Mouse (Mus musculus) G1E (cell line): Measurements from ENCODE around the gene Rce1. TPM values are rescaled to one million over a fixed set of nuclear protein-coding genes. Genes with fewer than 3 reads are reported as not detected.

ENCODE experiments used
- ATAC-seq: 2 replicates; pipeline ENCODE4 v1.8.0; 2016; ENCODE audit warnings: mild to moderate bottlenecking; ENCODE audit not compliant: insufficient number of reproducible peaks, poor library complexity, low FRiP score, severe bottlenecking; ENCODE audit errors: extremely low read depth
- DNase-seq: peaks from one replicate; pipeline ENCODE4 v3.0.0; 2012; ENCODE audit warnings: low spot score
- H3K27me3 ChIP-seq: 2 replicates; pipeline ENCODE4 v1.6.1; 2012; ENCODE audit warnings: mild to moderate bottlenecking, low read length, inconsistent platforms; ENCODE audit not compliant: insufficient read depth
- H3K36me3 ChIP-seq: replicated peaks from 2 replicates; pipeline ENCODE3; 2012; ENCODE audit warnings: mild to moderate bottlenecking, inconsistent platforms
- H3K4me1 ChIP-seq: 2 replicates; pipeline ENCODE4 v1.6.1; 2012; ENCODE audit warnings: low read depth, low read length, inconsistent platforms, mixed read lengths; ENCODE audit not compliant: insufficient read depth
- H3K4me3 ChIP-seq: 2 replicates; pipeline ENCODE4 v1.5.1; 2012; ENCODE audit warnings: low read depth, mild to moderate bottlenecking, inconsistent platforms, low read length, moderate library complexity, mixed read lengths
- H3K9me3 ChIP-seq: replicated peaks from 2 replicates; pipeline ENCODE4 v1.6.1; 2012; ENCODE audit warnings: inconsistent platforms
- CTCF ChIP-seq: IDR thresholded peaks from 2 replicates; pipeline ENCODE4 v1.5.1; 2012; ENCODE audit warnings: low read depth, low read length, inconsistent platforms, mixed read lengths
- GATA1 ChIP-seq: IDR thresholded peaks from 2 replicates; pipeline ENCODE4 v1.6.1; 2012; ENCODE audit warnings: borderline replicate concordance, low read length, inconsistent platforms, mixed read lengths
- GATA2 ChIP-seq: IDR thresholded peaks from 2 replicates; pipeline ENCODE4 v1.6.1; 2012; ENCODE audit warnings: low read depth, low read length, inconsistent platforms, borderline replicate concordance
- POLR2AphosphoS5 ChIP-seq: IDR thresholded peaks from 2 replicates; pipeline ENCODE4 v1.6.1; 2012; ENCODE audit warnings: low read depth, low read length, inconsistent platforms; ENCODE audit not compliant: insufficient replicate concordance
- TAL1 ChIP-seq: conservative IDR thresholded peaks from 2 replicates; pipeline ENCODE4 v1.6.1; 2012; ENCODE audit warnings: low read depth, low read length, inconsistent platforms, mixed read lengths
- polyA plus RNA-seq: library from polyadenylated mRNA; stranded (reverse); fragments of >175 nt; gene quantifications from 2 replicates; pipeline ENCODE4 v1.2.3, GENCODE M21; 2012
- total RNA-seq, 2 experiments: library from RNA; stranded (forward) in 1 of 2; stranded (reverse) in 1 of 2; fragments of 200-1000 nt in 1 of 2; fragments of >200 nt in 1 of 2; fragmentation: Nextera tagmentation in 1 of 2; gene quantifications; 2 replicates each; pipeline ENCODE4 v1.2.3; 2014 to 2017

Rce1 gene
- total and polyA plus RNA-seq, 3 experiments, result 16.0 to 33.9 (median 21.9) TPM

DNA sequence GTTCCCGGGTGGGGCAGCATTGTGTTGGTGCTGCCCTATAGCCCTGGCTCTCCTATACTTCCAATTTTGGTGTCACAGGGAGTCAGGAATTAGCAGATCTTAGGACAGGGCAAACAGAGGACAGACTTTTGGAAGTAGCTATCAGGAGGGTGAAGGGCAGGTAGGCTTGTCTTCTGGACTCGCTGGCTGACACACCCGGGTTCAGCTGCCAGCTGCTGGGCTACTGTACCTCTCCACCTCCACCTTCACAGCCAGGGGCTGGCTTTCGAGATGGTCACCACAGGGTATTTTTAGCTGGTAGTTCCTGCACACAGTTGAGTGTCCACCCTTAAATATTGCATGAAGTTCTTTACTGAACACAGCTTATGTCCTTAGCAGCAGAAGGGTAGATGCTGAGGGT is 16.9 kb downstream of the Rce1 start:
- Histone ChIP-seq H3K36me3 (peaks cover 3% of the 10 kb centered on the region), H3K27me3 (peaks cover 29% of the 10 kb centered on the region; the same call in 1 of the 2 replicates), H3K4me1 (no peaks in the 10 kb centered on the region; the same call in 1 of the 2 replicates), H3K4me3 (no peak overlapping the region), H3K9me3 (no peaks in the 10 kb centered on the region)
- no peak for TF ChIP-seq POLR2AphosphoS5
- TF ChIP-seq CTCF, result no peak
- TF ChIP-seq GATA1, result no peak
- no peak for TF ChIP-seq TAL1
- no peak for TF ChIP-seq GATA2
- ATAC-seq, result no peak
- no peak for DNase-seq

DNA sequence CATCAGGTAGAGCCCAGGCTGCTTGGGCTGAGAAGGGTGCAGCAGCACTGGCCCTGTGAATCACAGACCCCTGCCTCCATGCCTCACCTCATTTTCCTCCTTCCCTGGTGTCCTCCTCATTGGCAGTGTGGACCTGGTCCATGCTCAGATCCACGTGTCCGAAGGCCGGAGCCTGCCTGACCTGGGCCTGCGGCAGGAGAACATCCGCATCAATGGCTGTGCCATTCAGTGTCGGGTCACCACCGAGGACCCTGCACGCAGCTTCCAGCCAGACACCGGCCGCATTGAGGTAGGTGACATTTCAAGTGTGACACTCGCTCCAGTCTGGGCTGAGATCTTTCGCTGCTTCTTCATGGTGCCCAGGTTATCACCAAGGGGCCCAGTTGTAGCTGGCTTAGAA is 18.0 kb downstream of the Rce1 start:
- TF ChIP-seq TAL1, result no peak
- TF ChIP-seq POLR2AphosphoS5, result no peak
- no peak for TF ChIP-seq CTCF
- TF ChIP-seq GATA1, result no peak
- no peak for TF ChIP-seq GATA2
- ATAC-seq, result no peak
- no peaks in the 10 kb centered on the region; the same call in 1 of the 2 replicates for H3K4me1 ChIP-seq
- no peak for DNase-seq
- H3K9me3 ChIP-seq, result no peaks in the 10 kb centered on the region
- H3K36me3 ChIP-seq, result no peaks in the 10 kb centered on the region
- H3K27me3 ChIP-seq, result peaks cover 22% of the 10 kb centered on the region; the same call in 1 of the 2 replicates
- H3K4me3 ChIP-seq, result no peak overlapping the region

DNA sequence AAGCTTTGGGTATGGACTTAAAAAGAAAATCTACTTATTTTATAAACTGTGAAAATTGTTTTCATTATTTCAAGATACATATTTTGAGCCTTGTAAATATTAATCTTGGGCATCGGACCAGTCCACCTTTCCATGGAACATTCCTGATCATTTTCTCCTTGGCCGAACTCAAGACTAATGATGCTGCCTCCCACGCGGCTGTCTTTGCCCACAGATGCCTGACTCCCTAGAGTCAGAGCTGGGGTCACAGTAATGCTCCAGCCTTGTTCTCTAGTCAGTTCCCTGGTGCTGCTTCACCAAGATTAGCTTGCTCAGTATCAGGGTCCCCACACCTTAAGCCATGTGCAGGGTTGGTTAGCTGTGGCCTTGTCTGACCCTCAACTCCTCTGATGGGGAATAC is 19.8 kb downstream of the Rce1 start:
- Histone ChIP-seq H3K36me3 (no peaks in the 10 kb centered on the region), H3K27me3 (peaks cover 23% of the 10 kb centered on the region; the same call in 1 of the 2 replicates)
- ATAC-seq, result no peak

DNA sequence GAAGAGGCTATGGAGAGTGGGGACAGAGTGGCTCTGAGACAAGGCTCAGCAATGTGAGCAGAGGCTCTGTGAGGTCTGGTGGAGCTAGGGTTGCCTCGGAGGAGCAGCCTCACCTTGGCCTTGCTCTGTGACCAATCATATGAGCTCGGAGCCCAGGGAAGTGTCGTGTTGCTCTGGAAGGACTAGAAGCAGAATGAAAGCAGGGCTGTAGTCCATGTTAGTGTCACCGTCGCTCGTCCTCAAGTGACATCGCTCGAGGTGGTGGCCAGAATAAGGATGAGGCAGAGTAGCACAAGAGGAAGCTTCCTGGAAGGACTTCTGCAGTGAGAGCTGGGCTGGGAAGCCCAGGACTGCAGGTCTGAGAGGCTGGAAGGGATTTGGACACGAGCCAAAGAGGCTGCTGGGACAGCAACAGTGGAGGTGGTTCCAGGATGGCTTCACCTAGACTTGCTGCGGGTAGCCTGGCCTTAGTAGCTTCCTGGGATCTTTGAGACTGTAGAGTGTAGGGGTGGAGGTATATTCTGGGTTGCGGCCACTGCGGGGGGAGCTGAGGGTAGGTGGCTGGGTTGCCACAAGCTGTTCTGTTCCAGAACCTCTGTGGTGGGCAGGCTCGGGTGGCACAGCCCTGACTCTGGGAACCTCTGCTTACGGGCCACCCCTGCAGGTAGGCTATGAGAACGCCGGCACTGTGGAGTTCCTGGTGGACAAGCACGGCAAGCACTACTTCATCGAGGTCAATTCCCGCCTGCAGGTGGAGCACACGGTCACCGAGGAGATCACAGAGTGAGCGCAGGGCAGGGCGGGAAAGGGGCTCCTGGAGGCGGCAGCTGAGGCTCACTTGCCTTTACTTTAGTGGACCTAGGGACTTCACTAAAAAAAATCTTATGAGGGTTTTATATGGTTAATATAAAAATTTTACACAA is 21.4 kb downstream of the Rce1 start:
- Histone ChIP-seq H3K36me3 (no peaks in the 10 kb centered on the region), H3K27me3 (peaks cover 14% of the 10 kb centered on the region; the same call in 1 of the 2 replicates), H3K9me3 (no peaks in the 10 kb centered on the region), H3K4me1 (no peaks in the 10 kb centered on the region; the same call in 1 of the 2 replicates), H3K4me3 (no peak overlapping the region)
- ATAC-seq (no peak), DNase-seq (no peak)
- no peak for TF ChIP-seq TAL1
- TF ChIP-seq GATA2, result no peak
- no peak for TF ChIP-seq POLR2AphosphoS5
- TF ChIP-seq CTCF, result no peak
- TF ChIP-seq GATA1, result no peak

More for the DNA sequence above, 19.8 kb downstream of the Rce1 start:
- DNase-seq, result no peak
- H3K9me3 ChIP-seq, result no peaks in the 10 kb centered on the region
- no peak overlapping the region for H3K4me3 ChIP-seq
- H3K4me1 ChIP-seq, result no peaks in the 10 kb centered on the region; the same call in 1 of the 2 replicates
- no peak for TF ChIP-seq CTCF
- TF ChIP-seq GATA2, result no peak
- TF ChIP-seq TAL1, result no peak
- TF ChIP-seq GATA1, result no peak
- TF ChIP-seq POLR2AphosphoS5, result no peak

DNA sequence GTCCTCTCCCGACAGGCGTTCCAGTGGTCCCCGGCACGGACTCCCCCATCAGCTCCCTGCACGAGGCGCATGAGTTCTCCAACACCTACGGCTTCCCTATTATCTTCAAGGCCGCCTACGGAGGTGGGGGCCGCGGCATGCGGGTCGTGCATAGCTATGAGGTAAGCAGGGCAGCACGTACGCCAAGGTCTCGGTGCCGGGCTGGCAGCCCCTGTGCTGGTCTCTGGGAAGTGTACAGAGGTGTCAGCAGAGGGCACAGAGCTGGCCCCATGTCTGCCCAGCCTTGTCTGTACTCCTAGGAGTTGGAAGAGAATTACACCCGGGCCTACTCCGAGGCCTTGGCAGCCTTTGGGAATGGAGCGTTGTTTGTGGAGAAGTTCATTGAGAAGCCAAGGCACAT is 23.0 kb downstream of the Rce1 start:
- no peaks in the 10 kb centered on the region for H3K36me3 ChIP-seq
- H3K27me3 ChIP-seq, result peaks cover 21% of the 10 kb centered on the region; the same call in 1 of the 2 replicates
- DNase-seq, result no peak
- no peaks in the 10 kb centered on the region for H3K9me3 ChIP-seq
- H3K4me3 ChIP-seq, result no peak overlapping the region
- ATAC-seq, result no peak
- H3K4me1 ChIP-seq, result no peaks in the 10 kb centered on the region; the same call in 1 of the 2 replicates
- TF ChIP-seq GATA2 (no peak), POLR2AphosphoS5 (no peak)

DNA sequence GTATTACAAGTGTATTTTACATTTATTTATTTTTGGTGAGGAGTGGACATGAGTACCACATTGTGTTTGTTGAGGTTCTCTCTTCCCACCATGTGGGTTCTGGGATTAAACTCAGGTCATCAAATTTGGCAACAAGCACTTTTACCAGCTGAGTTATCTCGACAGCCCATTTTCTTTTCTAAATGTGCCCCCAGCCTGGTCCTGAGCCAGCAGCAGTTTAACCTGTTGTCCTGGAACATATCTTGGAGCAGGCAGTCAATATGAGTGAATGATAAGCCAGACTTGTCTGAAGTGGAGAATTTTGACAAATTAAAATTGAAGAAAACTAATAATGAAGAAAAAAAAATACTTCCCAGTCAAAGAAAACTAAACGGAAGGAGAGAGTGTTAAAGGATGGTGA is 29.4 kb downstream of the Rce1 start:
- Histone ChIP-seq H3K36me3 (no peaks in the 10 kb centered on the region), H3K4me3 (no peak overlapping the region), H3K27me3 (peaks cover 8% of the 10 kb centered on the region; the same call in 1 of the 2 replicates), H3K9me3 (no peaks in the 10 kb centered on the region), H3K4me1 (no peaks in the 10 kb centered on the region)
- TF ChIP-seq GATA1, result no peak
- no peak for TF ChIP-seq CTCF
- no peak for TF ChIP-seq TAL1
- no peak for TF ChIP-seq POLR2AphosphoS5
- TF ChIP-seq GATA2, result no peak
- ATAC-seq (no peak), DNase-seq (no peak)
